Mouse (Mus musculus): ENCODE data around the gene Pip5k1c.

Gene Pip5k1c

DNA sequence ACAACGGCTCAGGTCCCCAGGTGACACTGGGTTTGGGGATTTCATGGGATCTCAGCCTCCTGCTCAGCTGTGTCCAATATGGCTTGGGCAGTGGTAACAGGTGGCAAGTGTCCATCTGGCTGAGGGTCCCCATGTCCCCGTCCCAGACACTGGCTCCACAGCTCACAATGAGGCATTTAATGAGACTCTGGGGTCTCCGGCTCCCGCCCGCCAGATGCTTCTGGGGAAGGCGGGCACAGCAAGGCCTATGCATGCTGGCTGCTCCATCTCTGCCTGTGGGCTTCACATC is 74.4 kb downstream of the Pip5k1c start:
- DNase-seq (ENCODE audit: low read depth): no peak
